Mouse (Mus musculus): ENCODE results near the gene Pde2a. TPM values are rescaled to one million over a fixed set of nuclear protein-coding genes. Genes with fewer than 3 reads are reported as not detected.
A peak's percentile ranks its signal among the peaks of the same experiment; 100 is the strongest.

The Pde2a gene
- polyA plus RNA-seq, 1 experiment from 2014 or later: 18.3 TPM

DNA sequence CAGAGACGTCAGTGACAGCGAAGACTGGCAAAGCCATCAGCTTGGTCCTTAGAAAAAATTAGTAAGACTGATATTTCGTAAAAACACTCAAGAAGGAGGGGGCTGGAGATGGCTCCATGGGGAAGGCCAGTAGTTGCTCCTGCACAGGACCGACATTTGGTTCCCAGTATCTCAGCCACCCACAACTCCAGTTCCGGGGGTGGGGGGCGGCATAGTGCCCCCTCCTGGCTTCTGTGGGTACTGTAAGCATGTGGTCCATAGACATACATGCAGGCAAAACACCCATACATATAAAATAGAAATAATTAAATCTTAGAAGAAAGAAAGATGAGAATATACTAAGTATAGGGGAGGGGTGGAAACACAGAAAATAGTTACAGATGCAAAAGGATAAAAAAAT lies 95.0 kb downstream of the Pde2a start:
- Histone ChIP-seq H3K4me1 (replicated peaks) (peaks cover 11% of the 10 kb centered on the region; the same call in 1 of the 2 replicates), H3K9me3 (no peaks in the 10 kb centered on the region), H3K36me3 (no peaks in the 10 kb centered on the region), H3K27me3 (ENCODE audit: insufficient read depth, poor library complexity, severe bottlenecking) (0 out of 2 replicates have a peak, but pooled peaks cover 7% of the 10 kb centered on the region), H3K27ac (no peak overlapping the region), H3K4me3 (no peak overlapping the region)
- no peak for DNase-seq (ENCODE audit: low spot score)
- WGBS: 68% methylated on average over 6 of the region's 6 CpGs

DNA sequence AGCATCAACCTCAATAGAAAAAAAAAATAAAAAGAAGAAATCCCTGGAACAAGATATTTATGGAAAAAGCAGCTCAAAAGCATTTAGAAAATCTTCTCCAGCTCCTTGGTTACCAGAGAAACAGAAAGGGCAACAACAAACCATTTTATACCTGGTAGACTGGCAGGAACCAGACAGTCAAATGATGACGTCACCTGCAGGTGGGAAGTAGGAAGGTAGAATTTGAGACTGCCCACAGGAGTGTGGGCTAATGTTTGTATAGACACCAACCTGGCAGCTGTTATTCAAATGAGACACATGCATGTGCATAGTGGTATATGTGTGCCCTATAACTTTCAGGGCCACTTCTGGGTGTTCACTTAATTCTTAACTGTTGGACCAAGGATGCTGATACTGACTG lies 100.2 kb downstream of the Pde2a start:
- DNase-seq (ENCODE audit: low spot score): no peak
- Histone ChIP-seq H3K4me1 (replicated peaks) (peaks cover 17% of the 10 kb centered on the region; the same call in 1 of the 2 replicates), H3K4me3 (no peak overlapping the region), H3K36me3 (no peaks in the 10 kb centered on the region), H3K9me3 (no peaks in the 10 kb centered on the region), H3K27me3 (ENCODE audit: insufficient read depth, poor library complexity, severe bottlenecking) (peaks cover 9% of the 10 kb centered on the region; the same call in 1 of the 2 replicates), H3K27ac (no peak overlapping the region)
- 90% methylated on average over 1 of the region's 1 CpGs for WGBS

DNA sequence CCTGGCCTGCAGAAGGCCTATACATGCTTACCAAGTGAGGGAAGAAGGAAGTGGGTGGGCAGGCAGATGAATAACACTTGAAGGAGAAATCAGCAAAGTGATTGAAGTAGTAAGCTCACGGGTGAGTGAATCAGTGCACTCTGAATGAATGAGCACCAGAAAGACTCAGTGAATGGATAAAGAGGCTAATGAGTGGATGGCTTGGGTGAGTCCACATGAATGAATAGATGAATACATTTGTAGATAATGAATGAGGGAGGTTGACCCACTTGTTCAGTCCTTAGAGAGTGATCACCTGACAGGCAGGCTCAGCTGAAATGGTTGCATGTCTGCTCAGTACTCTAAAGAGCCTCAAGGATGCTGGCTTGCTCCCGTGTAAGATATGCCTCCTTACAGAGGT lies 101.7 kb downstream of the Pde2a start:
- no peaks in the 10 kb centered on the region for H3K36me3 ChIP-seq
- no peak for DNase-seq (ENCODE audit: low spot score)
- 40% methylated on average over 2 of the region's 2 CpGs for WGBS

DNA sequence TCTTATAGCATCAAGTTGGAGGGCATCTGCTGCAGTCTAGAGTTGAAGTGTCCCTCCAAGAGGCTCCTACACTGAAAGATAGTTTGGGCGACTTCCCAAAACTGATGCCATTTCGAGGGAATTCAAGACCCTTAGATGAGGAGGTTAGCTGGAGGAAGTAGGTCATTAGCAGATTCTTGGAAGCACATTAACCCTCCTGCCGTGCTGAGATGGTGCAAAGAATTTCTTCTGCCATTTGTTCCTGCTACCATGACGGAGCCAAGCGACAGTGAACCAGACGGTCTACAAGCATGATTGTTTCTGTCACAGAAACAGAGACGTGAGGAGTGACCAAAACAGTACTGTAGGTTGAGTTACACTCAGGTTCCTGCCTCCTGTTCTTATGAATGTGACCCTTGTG lies 105.0 kb downstream of the Pde2a start:
- H3K9me3 ChIP-seq: no peaks in the 10 kb centered on the region

More for the DNA sequence above, 101.7 kb downstream of the Pde2a start:
- Histone ChIP-seq H3K9me3 (no peaks in the 10 kb centered on the region), H3K4me1 (replicated peaks) (peaks cover 17% of the 10 kb centered on the region; the same call in 1 of the 2 replicates), H3K4me3 (no peak overlapping the region), H3K27me3 (ENCODE audit: insufficient read depth, poor library complexity, severe bottlenecking) (peaks cover 9% of the 10 kb centered on the region; the same call in 1 of the 2 replicates), H3K27ac (no peak overlapping the region)

DNA sequence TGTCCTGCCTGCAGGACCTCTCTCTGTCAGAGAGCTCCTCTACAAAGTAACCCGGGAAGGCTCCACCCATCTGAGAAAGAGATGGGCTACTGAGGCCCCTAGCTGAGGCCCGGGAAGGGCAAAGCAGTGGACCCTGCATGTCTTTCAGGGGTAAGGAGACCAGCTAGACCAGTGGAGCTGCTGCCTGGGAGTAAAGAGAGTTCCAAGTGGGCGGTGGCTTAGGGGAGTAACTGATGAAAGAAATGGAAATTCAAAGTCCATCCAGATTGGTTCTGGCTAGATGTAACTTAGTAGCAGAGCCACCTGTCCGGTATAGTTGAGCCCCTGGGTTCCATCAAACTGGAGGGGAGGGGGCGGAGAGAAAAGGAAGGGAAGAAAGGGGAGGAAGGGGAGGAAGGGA lies 112.9 kb downstream of the Pde2a start:
- Histone ChIP-seq H3K9me3 (no peaks in the 10 kb centered on the region), H3K27me3 (ENCODE audit: insufficient read depth, poor library complexity, severe bottlenecking) (peaks cover 4% of the 10 kb centered on the region; the same call in 1 of the 2 replicates), H3K36me3 (no peaks in the 10 kb centered on the region), H3K27ac (peak overlapping the region; percentile 12; the same call in 1 of the 2 replicates), H3K4me3 (no peak overlapping the region), H3K4me1 (replicated peaks) (peaks cover 20% of the 10 kb centered on the region)
- no peak for DNase-seq (ENCODE audit: low spot score)
- 33% methylated on average over 5 of the region's 5 CpGs for WGBS

More for the DNA sequence above, 105.0 kb downstream of the Pde2a start:
- no peak overlapping the region for H3K27ac ChIP-seq
- H3K4me3 ChIP-seq: no peak overlapping the region
- H3K27me3 ChIP-seq (ENCODE audit: insufficient read depth, poor library complexity, severe bottlenecking): peaks cover 9% of the 10 kb centered on the region; the same call in 1 of the 2 replicates
- DNase-seq (ENCODE audit: low spot score): no peak
- WGBS: 80% methylated on average over 7 of the region's 7 CpGs
- peaks cover 17% of the 10 kb centered on the region; the same call in 1 of the 2 replicates for H3K4me1 ChIP-seq (replicated peaks)
- no peaks in the 10 kb centered on the region for H3K36me3 ChIP-seq

DNA sequence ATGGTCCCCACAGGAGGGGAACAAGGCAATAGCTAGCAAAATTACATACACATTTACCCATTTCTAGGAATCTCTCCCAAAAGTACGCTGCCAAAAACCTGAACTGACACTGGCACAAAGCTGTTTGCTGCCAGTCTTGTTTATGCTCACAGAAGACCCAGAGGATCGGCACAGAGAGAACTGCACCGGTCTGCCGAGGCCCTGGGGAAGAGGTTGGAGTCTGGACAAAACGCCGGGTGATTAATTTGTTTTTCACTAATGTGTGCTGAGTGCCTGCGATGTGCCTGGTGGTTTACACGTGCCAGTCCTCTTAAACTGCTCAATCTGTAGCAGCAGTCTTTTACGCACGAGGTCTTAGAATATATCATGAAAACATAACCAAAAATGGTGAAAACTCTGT lies 113.6 kb downstream of the Pde2a start:
- DNase-seq (ENCODE audit: low spot score): no peak
- 83% methylated on average over 10 of the region's 10 CpGs for WGBS
- H3K36me3 ChIP-seq: no peaks in the 10 kb centered on the region
- H3K4me3 ChIP-seq: no peak overlapping the region
- H3K9me3 ChIP-seq: no peaks in the 10 kb centered on the region
- H3K27ac ChIP-seq: 0 out of 2 replicates have a peak overlapping the region, but pooled peaks have one; percentile 12
- H3K4me1 ChIP-seq (replicated peaks): peaks cover 20% of the 10 kb centered on the region
- H3K27me3 ChIP-seq (ENCODE audit: insufficient read depth, poor library complexity, severe bottlenecking): peaks cover 7% of the 10 kb centered on the region; the same call in 1 of the 2 replicates

DNA sequence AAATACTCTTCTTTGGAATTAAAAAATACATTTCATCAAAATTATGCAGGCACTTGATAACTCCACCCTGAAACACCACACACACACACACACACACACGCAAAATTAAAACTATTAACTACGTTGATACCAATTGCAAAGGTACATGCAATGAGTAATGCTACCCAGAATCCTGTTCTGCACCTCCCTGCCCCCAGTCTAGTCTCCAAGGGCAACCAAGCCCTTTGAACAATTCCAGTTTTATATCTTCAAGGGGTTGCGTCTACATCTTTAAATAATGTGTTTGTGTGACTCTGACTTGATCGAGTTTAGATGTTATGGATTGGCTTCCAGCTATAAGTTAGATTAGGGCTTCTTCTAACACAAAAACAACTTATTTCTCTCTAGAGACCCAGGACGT lies 114.0 kb downstream of the Pde2a start:
- Histone ChIP-seq H3K27me3 (ENCODE audit: insufficient read depth, poor library complexity, severe bottlenecking) (peaks cover 7% of the 10 kb centered on the region; the same call in 1 of the 2 replicates), H3K36me3 (no peaks in the 10 kb centered on the region), H3K9me3 (no peaks in the 10 kb centered on the region), H3K4me1 (replicated peaks) (peaks cover 20% of the 10 kb centered on the region), H3K27ac (no peak overlapping the region), H3K4me3 (no peak overlapping the region)
- WGBS: 80% methylated on average over 5 of the region's 5 CpGs
- DNase-seq (ENCODE audit: low spot score): no peak

DNA sequence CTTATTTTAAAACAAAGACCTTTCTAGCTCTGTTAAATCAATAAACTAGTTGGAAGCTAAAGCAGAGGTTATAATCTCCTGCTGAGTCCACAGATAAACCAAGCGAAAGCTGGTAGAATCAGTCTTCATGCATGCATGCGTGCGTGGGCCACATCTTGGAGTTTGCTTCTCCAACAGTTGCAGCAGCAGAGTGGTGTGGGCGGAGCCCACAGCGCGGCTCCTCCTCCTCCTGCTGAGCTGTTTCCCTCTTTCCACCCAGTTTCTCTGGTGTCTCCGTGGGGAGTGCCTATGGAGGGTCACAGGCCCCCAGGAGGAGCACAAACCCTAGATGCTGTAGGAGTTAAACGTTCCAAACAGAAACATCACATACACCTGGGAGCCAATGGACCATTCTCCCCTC lies 116.0 kb downstream of the Pde2a start:
- 51% methylated on average over 8 of the region's 8 CpGs for WGBS
- Histone ChIP-seq H3K36me3 (no peaks in the 10 kb centered on the region), H3K27me3 (ENCODE audit: insufficient read depth, poor library complexity, severe bottlenecking) (peaks cover 7% of the 10 kb centered on the region; the same call in 1 of the 2 replicates), H3K4me1 (replicated peaks) (peaks cover 27% of the 10 kb centered on the region), H3K9me3 (no peaks in the 10 kb centered on the region), H3K4me3 (no peak overlapping the region), H3K27ac (no peak overlapping the region)
- no peak for DNase-seq (ENCODE audit: low spot score)

DNA sequence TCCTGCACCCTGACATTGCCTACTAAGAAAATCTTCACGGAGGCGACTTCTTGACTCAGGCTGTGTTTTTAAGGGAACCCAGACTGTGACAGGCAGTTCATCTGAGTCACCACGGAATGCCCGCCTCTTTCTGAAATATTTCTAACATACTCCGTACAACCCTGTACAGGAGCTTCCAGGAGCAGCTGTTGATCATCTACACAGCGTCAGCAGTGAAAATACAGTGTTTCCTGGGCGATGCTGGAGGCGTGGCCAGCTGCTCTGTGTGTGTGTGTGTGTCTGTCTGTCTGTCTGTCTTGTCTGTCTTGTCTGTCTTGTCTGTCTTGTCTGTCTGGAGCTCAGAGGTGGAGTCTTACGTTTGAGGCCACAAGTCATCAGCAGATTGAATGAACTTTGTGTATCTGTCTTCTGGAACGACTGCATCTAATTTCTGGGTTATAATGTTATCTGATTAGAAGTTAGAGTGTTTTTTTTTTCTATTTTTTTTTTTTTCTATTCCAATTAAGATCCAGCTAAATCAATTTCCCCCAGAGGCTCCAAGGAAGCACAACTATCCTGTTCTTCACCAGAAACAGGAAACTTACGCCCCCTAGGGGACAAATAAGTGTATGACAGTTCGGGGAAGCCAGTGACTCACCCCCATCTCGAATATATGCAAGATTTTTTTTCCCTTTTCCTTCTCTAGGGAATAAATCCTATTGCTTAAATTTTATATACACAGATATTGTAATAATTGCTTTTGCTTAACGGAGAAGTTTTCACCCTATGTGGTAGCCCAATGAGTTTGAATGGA lies 116.8 kb downstream of the Pde2a start:
- H3K9me3 ChIP-seq: no peaks in the 10 kb centered on the region
- no peak overlapping the region for H3K27ac ChIP-seq
- H3K27me3 ChIP-seq (ENCODE audit: insufficient read depth, poor library complexity, severe bottlenecking): peaks cover 6% of the 10 kb centered on the region; the same call in 1 of the 2 replicates
- no peak overlapping the region for H3K4me3 ChIP-seq
- H3K4me1 ChIP-seq (replicated peaks): peaks cover 27% of the 10 kb centered on the region
- DNase-seq (ENCODE audit: low spot score): no peak
- WGBS: 62% methylated on average over 14 of the region's 14 CpGs
- no peaks in the 10 kb centered on the region for H3K36me3 ChIP-seq

DNA sequence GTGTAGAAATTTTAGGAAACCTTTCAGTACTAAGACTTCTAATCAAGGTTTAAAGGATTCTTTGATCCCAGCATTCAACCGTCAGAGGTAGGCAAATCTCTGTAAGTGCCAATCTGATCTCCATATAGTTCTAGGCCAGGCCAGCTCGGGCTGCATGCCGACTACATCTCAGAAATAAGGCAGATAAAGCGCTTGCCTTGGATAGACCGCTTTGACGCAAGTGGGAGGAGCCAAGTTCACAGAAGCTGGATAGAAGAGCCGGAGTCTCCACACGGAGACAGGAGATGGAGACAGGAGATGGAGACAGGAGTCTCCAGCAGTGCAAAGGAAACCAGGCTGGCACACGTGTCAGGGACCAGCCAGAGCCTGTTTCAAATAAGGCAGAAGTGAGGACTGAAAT lies 118.3 kb downstream of the Pde2a start:
- no peak for DNase-seq (ENCODE audit: low spot score)
- peaks cover 16% of the 10 kb centered on the region for H3K4me1 ChIP-seq (replicated peaks)
- no peaks in the 10 kb centered on the region for H3K9me3 ChIP-seq
- 42% methylated on average over 9 of the region's 9 CpGs for WGBS
- no peaks in the 10 kb centered on the region for H3K36me3 ChIP-seq
- H3K27me3 ChIP-seq (ENCODE audit: insufficient read depth, poor library complexity, severe bottlenecking): peaks cover 3% of the 10 kb centered on the region; the same call in 1 of the 2 replicates
- H3K27ac ChIP-seq: no peak overlapping the region
- H3K4me3 ChIP-seq: no peak overlapping the region

DNA sequence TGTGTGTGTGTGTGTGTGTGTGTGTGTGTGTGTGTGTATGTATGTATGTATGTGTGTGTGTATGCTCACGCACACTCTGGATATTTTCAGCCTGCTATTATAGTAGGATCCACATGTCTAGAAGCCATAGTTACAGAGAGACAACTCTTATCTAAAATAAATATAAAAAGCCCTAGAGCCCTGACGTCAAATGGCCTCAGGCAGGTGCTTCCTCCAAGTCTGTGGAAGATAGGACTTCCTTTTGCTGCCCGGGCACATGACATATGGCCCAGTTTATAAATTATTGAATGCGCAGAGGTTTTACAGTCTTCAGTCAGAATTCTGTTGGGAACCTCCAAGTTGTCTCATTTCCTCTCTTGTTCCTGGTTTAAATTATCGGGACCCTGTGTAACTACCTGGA lies 119.2 kb downstream of the Pde2a start:
- Histone ChIP-seq H3K9me3 (no peaks in the 10 kb centered on the region), H3K36me3 (no peaks in the 10 kb centered on the region), H3K27ac (no peak overlapping the region), H3K4me3 (no peak overlapping the region), H3K27me3 (ENCODE audit: insufficient read depth, poor library complexity, severe bottlenecking) (0 out of 2 replicates have a peak, but pooled peaks cover 3% of the 10 kb centered on the region), H3K4me1 (replicated peaks) (0 out of 2 replicates have a peak, but pooled peaks cover 10% of the 10 kb centered on the region)
- 82% methylated on average over 5 of the region's 5 CpGs for WGBS
- no peak for DNase-seq (ENCODE audit: low spot score)

DNA sequence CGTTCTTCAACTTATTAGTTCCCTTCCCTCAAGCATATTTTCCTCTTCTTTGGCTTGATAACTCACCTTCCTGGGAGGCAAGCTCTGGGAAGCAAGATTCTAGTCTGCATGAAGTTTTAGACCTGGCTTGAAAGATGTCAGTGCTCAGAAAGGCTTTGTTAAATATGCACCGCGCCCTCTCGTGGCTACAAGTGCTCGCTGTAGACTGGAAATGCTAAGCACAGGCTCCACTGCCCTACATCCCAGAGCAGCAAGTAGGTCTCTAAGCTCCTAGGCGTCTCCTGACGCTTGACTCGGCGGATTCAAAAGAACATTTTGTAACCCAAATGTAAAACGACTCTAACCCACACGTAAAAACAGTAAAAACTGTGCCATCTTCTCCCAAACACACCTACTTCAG lies 119.6 kb downstream of the Pde2a start:
- no peak overlapping the region for H3K27ac ChIP-seq
- 0 out of 2 replicates have a peak, but pooled peaks cover 3% of the 10 kb centered on the region for H3K27me3 ChIP-seq (ENCODE audit: insufficient read depth, poor library complexity, severe bottlenecking)
- no peaks in the 10 kb centered on the region for H3K36me3 ChIP-seq
- 0 out of 2 replicates have a peak, but pooled peaks cover 7% of the 10 kb centered on the region for H3K4me1 ChIP-seq (replicated peaks)
- H3K9me3 ChIP-seq: no peaks in the 10 kb centered on the region
- DNase-seq (ENCODE audit: low spot score): peak; percentile 67
- WGBS: 4% methylated on average over 11 of the region's 11 CpGs
- no peak overlapping the region for H3K4me3 ChIP-seq

DNA sequence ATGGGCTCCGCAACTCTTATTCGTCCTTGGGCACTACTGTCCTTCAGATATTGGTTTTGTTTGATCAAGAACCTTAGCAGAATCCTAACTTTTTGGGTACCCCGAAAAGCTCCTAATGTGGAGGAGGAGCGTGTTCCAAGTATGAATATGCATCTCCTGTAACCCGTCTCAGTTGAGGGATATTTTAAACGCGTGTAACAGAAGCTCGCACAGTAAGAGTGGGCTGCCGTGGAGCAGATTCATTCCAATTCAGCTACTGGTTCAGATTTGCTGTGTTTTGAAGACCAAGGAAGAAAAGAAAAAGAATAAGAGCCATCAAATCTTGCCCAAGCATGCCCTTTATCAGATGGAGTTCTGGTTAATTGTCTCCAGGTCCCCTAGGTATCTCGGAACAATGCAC lies 120.2 kb downstream of the Pde2a start:
- no peaks in the 10 kb centered on the region for H3K36me3 ChIP-seq
- H3K4me3 ChIP-seq: no peak overlapping the region
- 0 out of 2 replicates have a peak, but pooled peaks cover 3% of the 10 kb centered on the region for H3K27me3 ChIP-seq (ENCODE audit: insufficient read depth, poor library complexity, severe bottlenecking)
- H3K4me1 ChIP-seq (replicated peaks): 0 out of 2 replicates have a peak, but pooled peaks cover 7% of the 10 kb centered on the region
- WGBS: 83% methylated on average over 10 of the region's 10 CpGs
- no peak overlapping the region for H3K27ac ChIP-seq
- no peak for DNase-seq (ENCODE audit: low spot score)
- H3K9me3 ChIP-seq: no peaks in the 10 kb centered on the region

All from hindbrain, embryonic 10.5 days (tissue).